In genomic region chr15:77151816-77152215, GRCm38 (mm10) we compare ENCODE assay signal across 7 mouse cellular contexts.
A peak's percentile ranks its signal among the peaks of the same experiment; 100 is the strongest.
DNase-seq lines count a peak whose midpoint lies in the region; ATAC-seq and TF ChIP-seq lines count a peak whose summit lies in the region.

No protein-coding gene starts in this region.

- H3K4me3 ChIP-seq in layer of hippocampus, adult 2 months, result peak overlapping the region; percentile 61
- H3K4me3 ChIP-seq in embryonic facial prominence, embryonic 14.5 days (ENCODE audit: low read depth, low read length), result peak overlapping the region; percentile 46
- H3K4me3 ChIP-seq in limb, embryonic 10.5 days, result peak overlapping the region; percentile 53
- H3K4me3 ChIP-seq in olfactory bulb, adult 2 months (ENCODE audit: insufficient read depth, low read depth, low read length), result peak overlapping the region; percentile 40

- H3K27ac ChIP-seq in layer of hippocampus, adult 2 months, result peak overlapping the region; percentile 91
- H3K27ac ChIP-seq in embryonic facial prominence, embryonic 14.5 days (replicated peaks; ENCODE audit: low read depth, low read length), result peak overlapping the region; percentile 93
- H3K27ac ChIP-seq in limb, embryonic 10.5 days, result peak overlapping the region; percentile 80; the same call in 1 of the 2 replicates
- peak overlapping the region; percentile 54; the same call in 1 of the 2 replicates for H3K27ac ChIP-seq in olfactory bulb, adult 2 months (ENCODE audit: insufficient read depth, low read depth, low read length)

- whole genome bisulfite sequencing in embryonic facial prominence, embryonic 14.5 days, result 5% methylated on average over 4 of the region's 4 CpGs
- WGBS in limb, embryonic 10.5 days, result 11% methylated on average over 4 of the region's 4 CpGs
- 13% methylated on average over 4 of the region's 4 CpGs for WGBS in olfactory bulb, adult 2 months

- H3K27me3 ChIP-seq in embryonic facial prominence, embryonic 14.5 days (replicated peaks; ENCODE audit: control insufficient read depth, insufficient read depth, low read length), result no peaks in the 10 kb centered on the region
- H3K27me3 ChIP-seq in limb, embryonic 10.5 days (ENCODE audit: low read depth, poor library complexity, severe bottlenecking), result no peaks in the 10 kb centered on the region

- peaks cover 40% of the 10 kb centered on the region for H3K4me1 ChIP-seq in embryonic facial prominence, embryonic 14.5 days (ENCODE audit: control insufficient read depth, insufficient read depth, low read length)
- H3K4me1 ChIP-seq in limb, embryonic 10.5 days, result peaks cover 58% of the 10 kb centered on the region
- H3K4me1 ChIP-seq in olfactory bulb, adult 2 months (ENCODE audit: control insufficient read depth, insufficient read depth, low read length), result peaks cover 35% of the 10 kb centered on the region

- no peak for TF ChIP-seq CTCF in layer of hippocampus, adult 2 months (conservative IDR thresholded peaks at IDR 0.05)
- no peak for TF ChIP-seq CTCF in olfactory bulb, adult 2 months (IDR thresholded peaks at IDR 0.05; ENCODE audit: insufficient read depth, low read depth, low read length)

- no peak for DNase-seq in layer of hippocampus, adult 2 months (ENCODE audit: low spot score in 2 of 2)
- no peak for DNase-seq in layer of hippocampus, adult 8-10 months (ENCODE audit: low spot score in 2 of 2)
- DNase-seq in embryonic facial prominence, embryonic 14.5 days (ENCODE audit: low spot score), result no peak
- no peak for DNase-seq in limb, embryonic 10.5 days (ENCODE audit: low spot score)
- DNase-seq in left cerebral cortex, adult 9 months (ENCODE audit: low spot score in 2 of 2), result no peak
- no peak for DNase-seq in gastrocnemius, postnatal 25 days

- TF ChIP-seq POLR2A in olfactory bulb, adult 2 months (IDR thresholded peaks at IDR 0.05; ENCODE audit: insufficient read depth, low read depth, low read length), result no peak

- H3K9ac ChIP-seq in embryonic facial prominence, embryonic 14.5 days (ENCODE audit: low read depth, low read length), result peak overlapping the region; percentile 61

- H3K4me2 ChIP-seq in embryonic facial prominence, embryonic 14.5 days (ENCODE audit: low read depth, low read length), result peak overlapping the region; percentile 58

- H3K36me3 ChIP-seq in embryonic facial prominence, embryonic 14.5 days (ENCODE audit: control insufficient read depth, insufficient read depth, low read length), result peaks cover 5% of the 10 kb centered on the region; the same call in 1 of the 2 replicates
- H3K36me3 ChIP-seq in limb, embryonic 10.5 days, result peaks cover 5% of the 10 kb centered on the region; the same call in 1 of the 2 replicates

- H3K9me3 ChIP-seq in embryonic facial prominence, embryonic 14.5 days (ENCODE audit: control insufficient read depth, low read length), result no peaks in the 10 kb centered on the region
- no peaks in the 10 kb centered on the region for H3K9me3 ChIP-seq in limb, embryonic 10.5 days (replicated peaks)

- no peak for ATAC-seq in embryonic facial prominence, embryonic 14.5 days (ENCODE audit: low read depth)
